Mouse (Mus musculus) neural tube, embryonic 10.5 days (tissue): Measurements from ENCODE around the gene Tyrp1.

Experiments used
- DNase-seq: peaks from one replicate; pipeline ENCODE4 v3.0.0-alpha.2; 2017; ENCODE audit warnings: low spot score; ENCODE audit errors: extremely low spot score

Gene Tyrp1

DNA sequence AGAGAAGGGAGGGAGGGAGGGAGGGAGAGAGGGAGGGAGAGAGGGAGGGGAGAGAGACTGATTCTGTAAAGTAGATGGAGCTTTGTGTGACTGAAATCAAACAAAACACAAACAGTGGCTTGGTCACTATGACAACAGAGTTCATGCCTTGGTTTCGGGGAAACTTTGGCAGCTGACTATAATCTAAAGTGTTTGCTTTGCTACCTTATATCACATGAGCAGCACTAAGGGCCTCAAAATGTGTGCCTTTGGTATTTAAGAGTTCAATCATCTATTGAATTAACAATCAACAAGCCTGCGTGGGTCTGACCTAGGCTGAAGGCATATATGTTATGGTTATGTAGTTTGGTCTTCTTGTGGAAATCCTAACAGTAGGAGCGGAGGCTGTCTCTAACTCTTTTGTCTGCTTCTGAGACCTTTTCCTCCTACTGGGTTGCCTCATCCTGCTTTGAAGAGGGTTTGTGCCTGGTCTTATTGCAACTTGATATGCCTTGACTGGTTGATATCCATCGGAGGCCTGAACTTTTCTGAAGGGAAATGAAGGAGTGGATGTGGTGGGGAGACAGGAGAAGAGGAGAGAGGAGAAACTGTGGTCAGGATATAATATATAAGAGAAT is 61.5 kb downstream of the Tyrp1 start:
- no peak for DNase-seq
